Mouse (Mus musculus) small intestine, adult 2 months (tissue): ENCODE results near the gene Sarm1. TPM values are rescaled to one million over a fixed set of nuclear protein-coding genes. Genes with fewer than 3 reads are reported as not detected.
"Not testable (repeated sequence)": the region's sequence is repeated elsewhere in the genome, so short reads cannot be mapped to it uniquely, and the experiment has no call there.

Experiments used
- H3K27ac ChIP-seq: fragments of 200-500 bp; 2 replicates; pipeline ENCODE4 v1.5.1; 2012; ENCODE audit warnings: low read depth, low read length, control low read depth, inconsistent platforms; ENCODE audit not compliant: insufficient read depth
- H3K27me3 ChIP-seq: fragments of 200-500 bp; 2 replicates; pipeline ENCODE4 v1.6.1; 2012; ENCODE audit warnings: mild to moderate bottlenecking, moderate library complexity, low read length, inconsistent platforms; ENCODE audit not compliant: control insufficient read depth, insufficient read depth
- H3K36me3 ChIP-seq: fragments of 200-500 bp; 2 replicates; pipeline ENCODE4 v1.6.1; 2012; ENCODE audit warnings: mild to moderate bottlenecking, low read length, control low read depth, inconsistent platforms; ENCODE audit not compliant: control insufficient read depth, insufficient read depth
- H3K4me1 ChIP-seq: fragments of 200-500 bp; 2 replicates; pipeline ENCODE4 v1.6.1; 2012; ENCODE audit warnings: low read length, inconsistent platforms, mixed read lengths; ENCODE audit not compliant: control insufficient read depth, insufficient read depth, insufficient read length
- H3K4me3 ChIP-seq: fragments of 200-500 bp; 2 replicates; pipeline ENCODE4 v1.5.1; 2012; ENCODE audit warnings: low read depth, mild to moderate bottlenecking, control low read depth, inconsistent platforms, low read length, moderate library complexity
- CTCF ChIP-seq: fragments of 200-500 bp; IDR thresholded peaks from 2 replicates; pipeline ENCODE4 v1.5.1; 2012; ENCODE audit warnings: low read depth, mild to moderate bottlenecking, control low read depth, inconsistent platforms, low read length, moderate library complexity, mixed read lengths; ENCODE audit not compliant: insufficient replicate concordance, insufficient read length; ENCODE audit errors: extremely low read depth
- POLR2A ChIP-seq: fragments of 200-500 bp; IDR thresholded peaks from 2 replicates; pipeline ENCODE4 v1.6.1; 2012; ENCODE audit warnings: low read depth, mild to moderate bottlenecking, control low read depth, inconsistent platforms, low read length, moderate library complexity
- WGBS: fragments of 180-500 bp; shearing (Covaris S2); methylation state at CpG from one replicate; pipeline ENCODE4 v1.1.7; 2018; 5-methylcytosine and 5-hydroxymethylcytosine counted together
- polyA plus RNA-seq: library from polyadenylated mRNA; depleted of rRNA; stranded (reverse); fragments of >200 nt; gene quantifications from 2 replicates; pipeline ENCODE4 v1.2.3, GENCODE M21; 2012

The Sarm1 gene
- polyA plus RNA-seq, 1 experiment: 0.60 TPM

- H3K36me3 ChIP-seq: peaks cover 17% of the 10 kb centered on the region
- peak overlapping the region; percentile 94 for H3K4me3 ChIP-seq
- under 1% methylated on average over 23 of the region's 23 CpGs for WGBS
- H3K27me3 ChIP-seq: no peaks in the 10 kb centered on the region
- H3K27ac ChIP-seq: peak overlapping the region; percentile 99
- TF ChIP-seq POLR2A: no peak
- TF ChIP-seq CTCF: no peak
- H3K4me1 ChIP-seq: peaks cover 10% of the 10 kb centered on the region; the same call in 1 of the 2 replicates
Measured at GRCm38 (mm10) chr11:78535376-78536079, 38.0 kb upstream of the Sarm1 start.

- no peak for TF ChIP-seq CTCF
Measured at GRCm38 (mm10) chr11:78534516-78534915, 37.0 kb upstream of the Sarm1 start.

GRCm38 (mm10) chr11:78531515-78531914 lies 34.0 kb upstream of the Sarm1 start:
- H3K36me3 ChIP-seq: peaks cover 39% of the 10 kb centered on the region
- WGBS: 83% methylated on average over 10 of the region's 10 CpGs
- not testable (repeated sequence) for H3K4me1 ChIP-seq, H3K4me3 ChIP-seq, H3K27me3 ChIP-seq, H3K27ac ChIP-seq

More at GRCm38 (mm10) chr11:78534516-78534915, 37.0 kb upstream of the Sarm1 start:
- H3K36me3 ChIP-seq: peaks cover 18% of the 10 kb centered on the region
- H3K4me1 ChIP-seq: peaks cover 10% of the 10 kb centered on the region; the same call in 1 of the 2 replicates
- no peak overlapping the region for H3K4me3 ChIP-seq
- peak overlapping the region; percentile 99 for H3K27ac ChIP-seq
- no peaks in the 10 kb centered on the region for H3K27me3 ChIP-seq
- 74% methylated on average over 4 of the region's 4 CpGs for WGBS

GRCm38 (mm10) chr11:78531046-78531445 lies 33.5 kb upstream of the Sarm1 start:
- TF ChIP-seq POLR2A: no peak
- TF ChIP-seq CTCF: no peak
- no peak overlapping the region for H3K27ac ChIP-seq

GRCm38 (mm10) chr11:78530001-78530400 lies 32.4 kb upstream of the Sarm1 start:
- 85% methylated on average over 12 of the region's 12 CpGs for WGBS
- Histone ChIP-seq H3K36me3 (peaks cover 54% of the 10 kb centered on the region), H3K27ac (no peak overlapping the region), H3K4me3 (no peak overlapping the region), H3K4me1 (peaks cover 4% of the 10 kb centered on the region; the same call in 1 of the 2 replicates), H3K27me3 (no peaks in the 10 kb centered on the region)
- no peak for TF ChIP-seq CTCF

More at GRCm38 (mm10) chr11:78531046-78531445, 33.5 kb upstream of the Sarm1 start:
- Histone ChIP-seq H3K4me3 (no peak overlapping the region), H3K36me3 (peaks cover 44% of the 10 kb centered on the region), H3K27me3 (no peaks in the 10 kb centered on the region), H3K4me1 (peaks cover 4% of the 10 kb centered on the region; the same call in 1 of the 2 replicates)
- WGBS: 69% methylated on average over 6 of the region's 6 CpGs

- Histone ChIP-seq H3K4me3 (no peak overlapping the region), H3K27me3 (no peaks in the 10 kb centered on the region), H3K36me3 (peaks cover 66% of the 10 kb centered on the region), H3K4me1 (no peaks in the 10 kb centered on the region), H3K27ac (no peak overlapping the region)
- TF ChIP-seq CTCF (no peak), POLR2A (no peak)
- WGBS: 89% methylated on average over 9 of the region's 9 CpGs
Measured at GRCm38 (mm10) chr11:78528714-78529113, 31.2 kb upstream of the Sarm1 start.

- TF ChIP-seq CTCF (no peak), POLR2A (no peak)
- peaks cover 89% of the 10 kb centered on the region for H3K36me3 ChIP-seq
- no peak overlapping the region for H3K4me3 ChIP-seq
- H3K4me1 ChIP-seq: no peaks in the 10 kb centered on the region
- 79% methylated on average over 2 of the region's 2 CpGs for WGBS
- H3K27ac ChIP-seq: no peak overlapping the region
- H3K27me3 ChIP-seq: no peaks in the 10 kb centered on the region
Measured at GRCm38 (mm10) chr11:78524838-78525237, 27.3 kb upstream of the Sarm1 start.
